Mouse (Mus musculus): ENCODE measurements around the gene Gdf7.

Gdf7 gene

GRCm38 (mm10) chr12:8327675-8328053 lies 25.9 kb upstream of the Gdf7 start:
- in situ Hi-C loops (cut with MboI, MseI) = no loop called here

- in situ Hi-C loops (cut with MboI, MseI) = no loop called here
Measured at GRCm38 (mm10) chr12:8326825-8327674, 25.3 kb upstream of the Gdf7 start.

DNA sequence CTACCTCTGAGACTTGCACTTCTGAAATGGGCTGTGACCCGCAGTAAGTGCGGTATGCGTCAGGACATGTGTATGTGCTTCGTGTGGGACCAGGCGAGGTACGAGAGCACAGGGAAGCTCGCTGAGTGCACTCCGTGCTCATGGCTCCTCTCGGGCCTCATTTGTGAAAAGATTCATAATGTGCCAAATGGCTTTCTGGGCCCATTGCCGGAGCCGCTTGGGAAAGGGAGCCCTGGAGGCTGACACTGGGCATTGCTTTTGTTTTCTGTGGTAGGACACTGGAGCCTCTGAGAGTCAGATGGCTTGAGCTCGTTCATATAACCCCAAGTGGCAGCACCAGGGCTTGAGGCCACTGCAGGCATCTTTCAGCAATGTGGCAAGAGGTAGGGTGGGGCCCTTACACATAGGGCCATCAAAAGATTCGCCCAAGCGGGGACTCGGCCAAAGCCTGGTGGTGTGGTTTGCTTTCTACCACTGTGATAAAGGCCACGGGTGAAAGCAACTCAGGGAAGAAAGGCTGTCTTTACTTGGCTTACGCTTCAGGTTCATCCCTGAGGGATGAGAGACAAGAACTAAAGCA lies 24.3 kb upstream of the Gdf7 start:
- in situ Hi-C loops (cut with MboI, MseI) = no loop called here

DNA sequence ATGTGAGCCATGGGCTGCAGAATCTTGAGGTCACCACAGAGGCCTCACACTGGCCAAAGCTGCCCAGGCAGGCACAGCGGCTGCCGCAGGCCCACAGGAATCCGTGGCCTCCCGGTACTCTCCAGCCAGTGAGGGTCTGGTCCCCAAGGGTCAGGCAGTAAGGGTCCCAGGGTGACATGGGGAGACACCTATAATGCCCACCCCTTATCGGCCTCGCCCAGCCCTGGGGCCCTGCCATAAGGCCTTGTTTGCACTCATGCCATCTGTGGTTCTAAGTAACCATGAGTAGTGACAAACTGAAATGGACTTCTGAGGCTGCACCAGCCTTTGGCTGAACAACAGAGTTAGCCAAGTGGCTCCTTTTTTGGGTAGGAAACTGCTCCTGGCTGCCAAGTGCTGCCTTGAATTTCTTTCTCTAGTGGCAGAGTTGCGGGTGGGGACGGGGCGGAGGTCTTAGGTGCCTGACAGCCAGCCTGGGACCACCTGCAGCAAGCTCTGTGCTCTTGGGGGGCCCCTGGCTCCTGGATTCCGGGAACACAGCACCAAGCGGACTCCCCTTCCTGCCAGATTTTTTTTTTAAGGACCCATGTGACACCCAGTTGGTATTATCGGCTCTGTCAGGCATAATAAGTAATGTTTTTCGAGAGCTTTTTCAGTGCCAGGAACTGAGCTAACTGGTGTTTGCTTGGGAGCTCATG lies 23.6 kb upstream of the Gdf7 start:
- in situ Hi-C loops (cut with MboI, MseI) = no loop called here

- in situ Hi-C loops (cut with MboI, MseI) = loop anchor here (5.0 kb wide), 1 partner anchor 178 kb away; the partner anchor contains the start of gene Rhob
Measured at GRCm38 (mm10) chr12:8324086-8324485, 22.3 kb upstream of the Gdf7 start.

DNA sequence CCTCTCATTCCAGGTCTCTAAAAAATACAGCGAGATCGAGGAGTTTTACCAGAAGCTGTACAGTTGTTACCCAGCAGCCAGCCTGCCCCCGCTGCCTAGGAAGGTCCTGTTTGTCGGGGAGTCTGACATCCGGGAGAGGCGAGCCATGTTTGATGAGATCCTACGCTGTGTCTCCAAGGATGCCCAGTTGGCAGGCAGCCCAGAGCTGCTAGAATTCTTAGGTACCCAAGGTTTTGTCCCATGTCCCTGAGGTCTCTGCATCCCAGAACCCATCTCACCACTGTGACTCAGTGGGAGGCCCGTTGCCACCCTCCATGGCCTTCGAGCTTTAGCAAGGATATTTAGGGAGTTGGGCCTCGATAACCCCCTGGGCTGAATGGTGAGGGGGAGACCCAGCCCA lies 19.8 kb upstream of the Gdf7 start:
- in situ Hi-C loops (cut with MboI, MseI) = loop anchor here (5.0 kb wide), 1 partner anchor 181 kb away; the partner anchor contains the start of gene Rhob

- in situ Hi-C loops (cut with MboI, MseI) = loop anchor here (5.0 kb wide), 1 partner anchor 182 kb away; the partner anchor contains the start of gene Rhob
Measured at GRCm38 (mm10) chr12:8320084-8320713, 18.4 kb upstream of the Gdf7 start.

- in situ Hi-C loops (cut with MboI, MseI) = no loop called here
Measured at GRCm38 (mm10) chr12:8316541-8316940, 14.8 kb upstream of the Gdf7 start.

- in situ Hi-C loops (cut with MboI, MseI) = no loop called here
Measured at GRCm38 (mm10) chr12:8313773-8314172, 12.0 kb upstream of the Gdf7 start.

DNA sequence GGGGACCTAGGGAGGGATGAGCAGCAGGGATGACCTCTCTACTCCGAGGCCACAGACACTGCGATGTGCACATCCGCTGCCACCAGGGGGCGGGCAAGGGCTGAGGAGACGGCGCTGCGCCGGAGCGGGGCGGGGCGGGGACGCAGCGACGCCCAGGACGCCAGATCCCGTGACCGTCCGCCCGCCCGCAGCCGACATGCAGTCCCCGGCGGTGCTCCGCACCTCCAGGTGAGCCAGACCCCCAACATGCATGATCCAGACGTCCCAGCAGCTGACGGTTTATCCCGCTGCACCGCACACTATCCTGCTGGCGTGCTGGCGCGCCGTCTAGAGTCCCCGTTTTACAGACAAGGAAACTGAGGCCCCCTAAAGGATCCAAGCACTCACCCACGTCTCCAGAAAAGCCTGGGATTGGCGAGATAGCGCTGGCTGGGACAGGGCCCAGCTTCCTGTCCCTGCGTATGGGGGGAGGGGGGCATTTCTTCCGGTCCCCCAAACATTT lies 11.6 kb upstream of the Gdf7 start, which contains the start of gene Hs1bp3:
Hs1bp3 (plus strand) TSS at position 163 of the 502 bp plus-strand sequence.
- in situ Hi-C loops (cut with MboI, MseI) = no loop called here

DNA sequence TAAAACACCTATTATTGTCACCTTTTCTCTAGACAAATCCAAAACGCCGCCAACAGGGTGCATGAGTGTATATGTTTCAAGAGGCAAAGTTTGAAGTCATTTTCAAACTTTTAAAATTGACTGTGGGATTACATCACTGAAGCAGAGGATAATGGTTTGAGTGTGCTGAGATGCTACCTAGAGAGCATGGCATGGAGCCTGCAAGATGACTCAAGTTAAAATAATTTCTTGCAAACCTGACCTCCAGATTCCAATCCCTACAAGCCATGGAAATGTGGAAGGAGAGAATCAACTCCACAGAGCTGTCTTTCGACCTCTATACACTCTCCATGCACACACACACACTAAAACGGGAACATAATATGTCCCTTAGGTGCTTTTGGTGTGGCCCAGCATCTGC lies 10.5 kb upstream of the Gdf7 start:
- in situ Hi-C loops (cut with MboI, MseI) = no loop called here

- in situ Hi-C loops (cut with MboI, MseI) = no loop called here
Measured at GRCm38 (mm10) chr12:8310992-8311391, 9.2 kb upstream of the Gdf7 start.

GRCm38 (mm10) chr12:8306910-8307309 lies 5.2 kb upstream of the Gdf7 start:
- in situ Hi-C loops (cut with MboI, MseI) = no loop called here

DNA sequence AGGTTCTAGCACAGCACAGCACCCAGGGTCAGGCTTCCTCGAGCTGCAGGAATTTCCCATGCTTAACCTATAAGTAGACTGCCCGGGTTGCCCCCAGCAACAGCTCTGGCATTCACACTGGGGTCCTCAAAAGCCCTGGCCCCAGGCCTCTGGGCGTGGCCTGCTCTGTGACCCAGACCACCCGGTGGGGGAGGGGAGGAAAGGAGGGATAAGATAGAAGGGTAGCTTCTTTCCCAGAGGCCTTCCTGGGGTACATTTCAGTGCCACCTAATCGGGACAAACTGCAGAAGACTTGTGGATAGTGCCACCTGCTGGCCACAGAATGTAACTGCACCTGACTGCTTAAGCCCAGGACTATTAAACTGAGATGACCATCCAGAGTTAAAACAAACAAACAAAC lies 4.7 kb upstream of the Gdf7 start:
- in situ Hi-C loops (cut with MboI, MseI) = no loop called here

GRCm38 (mm10) chr12:8305258-8305657 lies 3.5 kb upstream of the Gdf7 start:
- in situ Hi-C loops (cut with MboI, MseI) = no loop called here

DNA sequence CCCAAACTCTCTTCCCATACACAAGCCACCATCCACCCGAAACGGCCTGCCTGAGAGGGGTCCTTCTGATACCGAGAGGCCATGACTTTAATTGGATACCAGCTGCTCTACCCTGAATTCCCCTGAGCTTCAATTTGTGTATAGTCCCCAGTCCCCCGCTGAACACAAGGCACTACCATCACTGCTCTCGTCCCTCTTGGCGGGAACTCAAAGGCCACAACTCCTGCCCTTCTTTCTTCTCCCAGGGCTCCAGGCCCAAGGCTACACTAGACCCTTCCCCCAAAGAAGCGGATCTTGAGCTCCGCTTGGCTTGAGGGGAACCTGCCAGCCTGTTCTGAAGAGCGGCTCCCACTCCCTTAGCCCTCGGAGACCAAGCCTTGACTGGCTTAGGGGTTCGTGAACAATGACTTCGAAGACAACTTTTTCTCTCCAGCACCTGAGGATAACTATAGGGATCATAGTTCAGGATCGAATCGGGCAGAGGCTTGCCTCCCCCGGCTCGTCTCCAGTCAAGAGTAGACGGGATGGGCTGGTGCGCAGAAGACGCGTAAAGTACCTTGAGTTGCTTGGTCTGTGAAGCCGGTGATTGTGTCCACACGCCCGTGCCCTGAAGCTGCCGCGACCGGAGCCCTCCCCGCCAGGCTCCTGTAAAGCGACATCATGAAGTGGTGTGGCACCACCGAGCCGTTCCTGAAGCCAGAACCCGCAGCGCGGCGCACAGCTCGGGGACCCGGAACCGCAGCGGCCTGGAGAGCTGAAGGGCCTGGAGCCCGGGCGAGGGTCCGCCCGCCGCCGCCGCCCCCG lies 541 bp downstream of the Gdf7 start:
- in situ Hi-C loops (cut with MboI, MseI) = loop anchor here (5.0 kb wide), 1 partner anchor 244 kb away; no protein-coding TSS in a partner anchor

DNA sequence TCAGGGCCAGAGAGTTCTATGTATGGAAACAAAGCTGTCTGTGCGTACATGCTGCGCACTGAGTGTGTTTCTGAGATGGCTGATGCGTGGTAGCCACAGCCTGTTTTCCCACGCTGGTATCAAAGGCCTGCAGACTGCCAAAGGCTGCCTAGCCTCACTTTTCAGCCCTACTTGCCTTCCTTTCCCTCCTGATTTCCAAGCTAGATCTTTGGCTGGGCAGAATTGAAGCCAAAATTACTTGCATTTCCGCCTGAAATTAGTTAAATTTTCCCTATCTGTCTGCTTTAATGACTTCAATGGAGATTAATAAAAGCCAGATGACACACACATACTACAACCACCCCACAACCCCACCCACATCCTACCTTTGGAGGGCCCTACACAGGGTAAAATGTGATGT lies 1.2 kb downstream of the Gdf7 start:
- in situ Hi-C loops (cut with MboI, MseI) = loop anchor here (5.0 kb wide), 1 partner anchor 243 kb away; no protein-coding TSS in a partner anchor

GRCm38 (mm10) chr12:8300111-8300480 lies 1.7 kb downstream of the Gdf7 start:
- in situ Hi-C loops (cut with MboI, MseI) = loop anchor here (5.0 kb wide), 1 partner anchor 243 kb away; no protein-coding TSS in a partner anchor

DNA sequence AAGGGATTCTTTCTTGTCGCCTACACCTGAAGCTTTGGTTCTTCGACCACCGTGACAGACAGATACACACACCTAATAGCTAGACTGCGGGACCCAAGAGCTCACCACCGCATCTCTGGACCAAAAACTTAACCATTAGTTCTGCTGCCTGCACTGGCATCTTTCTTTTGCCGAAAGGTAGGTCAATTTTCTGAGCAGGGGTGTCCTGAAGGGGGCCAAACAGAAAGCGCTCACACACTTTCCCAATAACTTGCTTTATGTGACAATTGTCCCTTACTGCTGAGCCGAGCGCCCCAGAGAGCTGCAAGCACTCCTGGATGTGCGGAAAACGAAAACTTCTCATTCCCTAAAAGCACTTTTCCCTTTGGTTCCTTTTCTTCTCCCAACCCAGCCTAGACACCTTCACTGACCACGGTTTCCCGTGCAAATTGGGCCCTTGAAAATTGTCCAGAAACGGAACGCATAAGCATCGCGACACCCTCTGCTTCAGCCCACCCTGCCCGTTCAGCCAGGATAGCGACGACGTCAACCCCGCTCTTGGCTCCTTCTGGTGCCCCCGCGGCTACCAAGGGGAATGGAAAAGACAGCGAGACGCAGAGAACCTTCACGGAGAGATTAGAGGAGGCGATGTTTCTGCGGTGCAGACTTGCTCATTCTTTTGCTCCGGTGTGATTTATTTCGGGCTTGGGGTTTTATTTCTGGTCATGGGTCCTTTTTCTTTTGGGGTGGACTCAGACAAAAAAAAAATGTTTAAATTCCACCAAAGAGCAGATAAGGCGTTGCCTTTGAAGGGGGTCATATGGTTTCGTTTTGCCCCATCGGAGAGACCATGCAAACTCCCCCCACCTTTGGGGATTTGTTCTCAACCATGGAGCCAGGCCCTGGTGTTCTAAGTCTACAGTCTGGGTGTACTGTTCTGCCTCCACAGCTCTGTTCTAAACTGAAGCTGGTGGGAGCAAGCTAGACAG lies 2.3 kb downstream of the Gdf7 start:
- in situ Hi-C loops (cut with MboI, MseI) = loop anchor here (5.0 kb wide), 1 partner anchor 242 kb away; no protein-coding TSS in a partner anchor

Data from T-helper 2 cell (primary cell).